Mouse (Mus musculus) liver, postnatal 0 days (tissue): ENCODE data around the gene Ccdc33. TPM values are rescaled to one million over a fixed set of nuclear protein-coding genes. Genes with fewer than 3 reads are reported as not detected.
A peak's percentile ranks its signal among the peaks of the same experiment; 100 is the strongest.

ENCODE experiments used
- ATAC-seq: fragments of 200-750 bp; cut with Nextera tagmentation; 2 replicates; pipeline ENCODE4 v1.8.0; 2017; ENCODE audit warnings: mild to moderate bottlenecking, moderate library complexity
- DNase-seq: peaks from one replicate; pipeline ENCODE4 v3.0.0-alpha.2; 2016
- H3K27ac ChIP-seq: fragments of 300-500 bp; sonication (generic); 2 replicates; pipeline ENCODE4 v1.5.1; 2014; ENCODE audit warnings: antibody characterized with exemption, moderate library complexity, mild to moderate bottlenecking, low read depth
- H3K27me3 ChIP-seq: fragments of 300-500 bp; sonication (generic); 2 replicates; pipeline ENCODE4 v1.6.1; 2014; ENCODE audit warnings: low read length, control low read depth, mixed read lengths; ENCODE audit not compliant: insufficient read depth
- H3K36me3 ChIP-seq: fragments of 300-500 bp; sonication (generic); replicated peaks from 2 replicates; pipeline ENCODE4 v1.6.1; 2014; ENCODE audit warnings: mild to moderate bottlenecking, control low read depth, low read length, moderate library complexity, mixed read lengths; ENCODE audit not compliant: insufficient read depth
- H3K4me1 ChIP-seq: fragments of 300-500 bp; sonication (generic); 2 replicates; pipeline ENCODE4 v1.6.1; 2014; ENCODE audit warnings: antibody characterized with exemption, mild to moderate bottlenecking, control low read depth; ENCODE audit not compliant: insufficient read depth
- H3K4me2 ChIP-seq: fragments of 300-500 bp; sonication (generic); 2 replicates; pipeline ENCODE4 v1.6.1; 2014; ENCODE audit warnings: low read depth, mild to moderate bottlenecking, low read length, moderate library complexity, mixed read lengths
- H3K4me3 ChIP-seq: fragments of 300-500 bp; sonication (generic); 2 replicates; pipeline ENCODE4 v1.5.1; 2014; ENCODE audit warnings: low read depth, low read length
- H3K9ac ChIP-seq: fragments of 300-500 bp; sonication (generic); replicated peaks from 2 replicates; pipeline ENCODE4 v1.6.1; 2014; ENCODE audit warnings: mild to moderate bottlenecking, moderate library complexity
- H3K9me3 ChIP-seq: fragments of 300-500 bp; sonication (generic); 2 replicates; pipeline ENCODE4 v1.6.1; 2016; ENCODE audit warnings: mild to moderate bottlenecking, control low read depth, low read length, mixed read lengths
- CTCF ChIP-seq: sonication (generic); IDR thresholded peaks from 2 replicates; pipeline ENCODE4 v1.5.1; 2016; ENCODE audit warnings: antibody characterized with exemption, low read depth
- EP300 ChIP-seq: IDR thresholded peaks from 2 replicates; pipeline ENCODE4 v1.6.1; 2016; ENCODE audit warnings: antibody characterized with exemption, low read depth, mild to moderate bottlenecking
- whole genome bisulfite sequencing: fragments of 180-500 bp; shearing (Covaris S2); extraction: QIAGEN DNeasy Blood & Tissue Kit; methylation state at CpG from one replicate; pipeline ENCODE4 v1.1.7; 2014; ENCODE audit not compliant: insufficient replicate concordance; 5-methylcytosine and 5-hydroxymethylcytosine counted together
- polyA plus RNA-seq: library from polyadenylated mRNA; unstranded; fragments of >200 nt; fragmentation: Nextera tagmentation; extraction: Ambion mirVana; gene quantifications from 2 replicates; pipeline ENCODE4 v1.2.1, GENCODE M21; 2015

Ccdc33 gene
- polyA plus RNA-seq, 1 experiment from 2014 or later, result not detected

DNA sequence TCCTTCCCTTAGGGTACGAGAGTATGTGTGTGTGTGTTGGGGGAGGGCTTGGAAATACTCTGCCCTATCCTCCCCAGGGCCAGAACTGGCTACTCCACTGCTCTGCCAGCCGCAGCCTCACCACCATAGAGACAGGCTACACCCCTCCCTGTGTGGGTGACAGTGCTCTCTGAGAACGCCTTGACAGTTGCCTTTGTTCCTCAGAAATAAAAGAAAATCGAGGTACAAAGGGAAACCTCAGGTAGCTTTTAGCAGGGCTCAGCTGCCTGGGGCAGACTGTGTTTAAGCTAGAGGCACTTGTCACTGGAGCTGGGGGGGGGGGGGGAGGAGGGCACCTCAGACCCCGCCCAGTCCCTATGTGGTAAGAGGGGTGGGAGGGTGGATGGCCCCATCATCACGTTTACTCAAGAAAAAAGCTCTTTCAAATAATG lies 6.3 kb downstream of the Ccdc33 start:
- ATAC-seq, result peak; percentile 42; the same call in 1 of the 2 replicates
- no peaks in the 10 kb centered on the region for H3K9me3 ChIP-seq
- no peak overlapping the region for H3K4me3 ChIP-seq
- no peak overlapping the region for H3K27ac ChIP-seq
- H3K9ac ChIP-seq, result no peak overlapping the region
- 26% methylated on average over 6 of the region's 6 CpGs for WGBS
- peaks cover 3% of the 10 kb centered on the region for H3K4me1 ChIP-seq
- TF ChIP-seq CTCF, result no peak
- no peak for TF ChIP-seq EP300
- H3K4me2 ChIP-seq, result no peak overlapping the region
- peaks cover 33% of the 10 kb centered on the region for H3K27me3 ChIP-seq
- peak; percentile 43 for DNase-seq
- H3K36me3 ChIP-seq, result no peaks in the 10 kb centered on the region

DNA sequence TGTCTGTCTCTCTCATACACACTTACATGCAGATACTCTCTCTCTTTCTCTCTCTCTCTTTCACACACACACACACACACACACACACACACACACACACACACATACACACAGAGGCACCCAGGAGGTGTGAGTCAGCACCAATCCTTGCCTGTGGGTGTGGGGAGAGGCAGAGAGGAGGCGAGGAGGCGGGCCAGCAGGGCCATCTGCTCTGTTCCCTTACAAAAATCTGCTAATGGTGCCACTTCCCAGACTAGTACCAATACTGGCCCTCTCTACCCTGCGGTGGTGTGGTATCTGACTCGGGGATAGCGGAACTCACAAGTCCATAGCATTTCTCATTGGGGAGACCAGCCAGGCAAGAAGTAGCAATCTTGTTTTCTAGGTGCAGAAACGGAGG lies 7.2 kb downstream of the Ccdc33 start:
- TF ChIP-seq EP300 (no peak), CTCF (no peak)
- Histone ChIP-seq H3K9ac (no peak overlapping the region), H3K36me3 (no peaks in the 10 kb centered on the region), H3K4me3 (no peak overlapping the region), H3K27me3 (peaks cover 33% of the 10 kb centered on the region), H3K4me1 (peaks cover 3% of the 10 kb centered on the region), H3K9me3 (no peaks in the 10 kb centered on the region), H3K27ac (no peak overlapping the region), H3K4me2 (no peak overlapping the region)
- DNase-seq (no peak), ATAC-seq (no peak)
- 59% methylated on average over 6 of the region's 6 CpGs for WGBS

DNA sequence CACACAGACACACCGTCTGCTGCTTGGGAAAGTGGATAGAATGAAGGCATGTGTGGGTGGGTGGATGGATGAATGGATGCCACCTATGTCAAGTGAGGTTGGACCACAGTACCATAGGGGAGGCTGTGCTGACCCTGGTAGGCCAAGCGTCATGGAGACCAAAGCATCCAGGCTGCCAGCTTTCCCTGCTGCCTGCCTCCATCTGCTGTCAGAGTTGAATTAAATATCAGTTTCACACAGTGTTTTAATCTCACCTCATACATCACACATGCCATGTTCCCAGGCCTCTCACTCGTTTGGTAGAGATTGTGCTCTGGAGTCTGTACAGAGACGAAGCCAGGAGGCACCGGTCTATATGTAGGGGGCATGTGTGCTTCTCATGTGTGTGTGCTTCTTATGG lies 7.8 kb downstream of the Ccdc33 start:
- peaks cover 33% of the 10 kb centered on the region for H3K27me3 ChIP-seq
- no peak overlapping the region for H3K9ac ChIP-seq
- no peak overlapping the region for H3K27ac ChIP-seq
- no peak overlapping the region for H3K4me2 ChIP-seq
- WGBS, result 76% methylated on average over 5 of the region's 5 CpGs
- H3K4me1 ChIP-seq, result no peaks in the 10 kb centered on the region; the same call in none of the 2 replicates
- H3K9me3 ChIP-seq, result no peaks in the 10 kb centered on the region
- no peak for ATAC-seq
- no peak for TF ChIP-seq EP300
- TF ChIP-seq CTCF, result no peak
- no peak for DNase-seq
- H3K4me3 ChIP-seq, result no peak overlapping the region
- H3K36me3 ChIP-seq, result no peaks in the 10 kb centered on the region

DNA sequence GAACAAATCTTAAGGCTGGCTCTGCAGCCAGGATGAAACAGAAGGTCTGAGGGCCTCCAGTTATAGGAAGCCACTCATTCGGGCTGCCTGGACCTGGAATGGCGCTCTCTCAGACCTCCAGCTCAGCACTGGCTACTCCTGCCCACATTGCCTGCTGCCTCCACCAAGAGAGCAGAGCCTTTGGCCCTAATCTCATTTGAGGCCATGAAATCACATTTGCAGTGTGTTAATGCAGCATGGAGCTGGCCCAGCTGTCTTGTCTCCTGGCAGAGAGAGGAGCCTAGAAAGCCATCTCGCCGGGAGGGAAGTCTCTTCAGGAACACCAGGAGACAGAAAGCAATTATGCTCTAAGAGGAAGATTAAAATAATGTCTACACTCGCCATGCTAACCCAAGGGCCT lies 11.1 kb downstream of the Ccdc33 start:
- Histone ChIP-seq H3K4me3 (no peak overlapping the region), H3K36me3 (no peaks in the 10 kb centered on the region), H3K9ac (no peak overlapping the region), H3K9me3 (no peaks in the 10 kb centered on the region), H3K4me2 (no peak overlapping the region), H3K27me3 (peaks cover 7% of the 10 kb centered on the region), H3K4me1 (no peaks in the 10 kb centered on the region), H3K27ac (no peak overlapping the region)
- TF ChIP-seq CTCF (no peak), EP300 (no peak)
- no peak for ATAC-seq
- no peak for DNase-seq
- 71% methylated on average over 5 of the region's 5 CpGs for WGBS

DNA sequence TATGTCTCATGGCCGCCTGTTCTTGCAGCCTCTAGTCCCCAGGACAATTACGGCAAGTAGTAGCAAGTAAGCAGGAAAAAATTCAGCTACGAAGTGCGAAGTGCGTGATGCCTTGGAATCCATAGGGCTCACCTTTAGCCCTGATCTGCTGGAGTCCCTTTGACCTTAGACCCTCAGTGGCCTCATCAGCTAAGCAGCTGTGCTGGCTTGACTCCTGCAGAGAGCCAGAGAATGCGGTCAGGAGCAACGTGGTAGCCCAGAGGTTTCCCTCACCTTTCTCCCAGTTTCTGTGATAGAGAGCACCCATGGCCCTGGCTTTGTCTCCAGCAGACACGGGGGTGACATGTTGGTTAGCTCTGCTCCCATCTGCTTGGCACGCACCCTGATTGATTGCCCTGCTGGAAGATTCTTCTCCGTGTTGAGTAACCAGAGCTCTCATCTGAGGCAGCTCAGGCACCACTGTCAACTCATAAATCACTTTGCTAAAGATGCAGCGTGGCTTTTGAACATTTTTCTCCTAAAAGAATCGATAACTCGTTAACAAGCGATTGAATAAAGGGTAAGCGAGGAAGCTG lies 12.9 kb downstream of the Ccdc33 start:
- Histone ChIP-seq H3K9ac (no peak overlapping the region), H3K36me3 (no peaks in the 10 kb centered on the region), H3K4me3 (no peak overlapping the region), H3K4me1 (no peaks in the 10 kb centered on the region), H3K27me3 (0 out of 2 replicates have a peak, but pooled peaks cover 3% of the 10 kb centered on the region), H3K9me3 (no peaks in the 10 kb centered on the region), H3K27ac (no peak overlapping the region), H3K4me2 (no peak overlapping the region)
- TF ChIP-seq CTCF, result no peak
- TF ChIP-seq EP300, result no peak
- DNase-seq (no peak), ATAC-seq (peak; percentile 55; the same call in 1 of the 2 replicates)
- 58% methylated on average over 15 of the region's 15 CpGs for WGBS

DNA sequence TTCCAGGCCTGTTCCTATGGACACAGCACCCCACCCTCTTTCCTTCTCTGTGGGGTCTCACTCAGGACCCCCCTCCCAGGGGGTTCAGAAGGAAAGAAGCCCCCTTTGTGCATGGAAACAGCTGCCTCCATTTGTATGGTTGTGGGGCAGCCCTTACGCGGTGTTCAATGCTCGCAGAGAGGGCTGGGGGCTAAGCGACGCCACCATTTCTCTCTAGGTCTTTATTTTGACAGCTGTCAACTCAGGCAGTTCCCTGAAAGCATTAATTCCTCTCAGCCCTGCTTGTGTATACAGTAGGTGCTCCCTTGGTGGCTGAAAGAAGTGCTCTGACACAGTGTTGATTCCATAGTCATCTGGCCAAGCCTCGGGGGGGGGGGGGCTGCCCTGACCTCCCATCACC lies 15.0 kb downstream of the Ccdc33 start:
- Histone ChIP-seq H3K27me3 (0 out of 2 replicates have a peak, but pooled peaks cover 3% of the 10 kb centered on the region), H3K4me2 (no peak overlapping the region), H3K9me3 (no peaks in the 10 kb centered on the region), H3K4me3 (no peak overlapping the region), H3K9ac (no peak overlapping the region), H3K36me3 (no peaks in the 10 kb centered on the region), H3K4me1 (no peaks in the 10 kb centered on the region), H3K27ac (no peak overlapping the region)
- 81% methylated on average over 6 of the region's 6 CpGs for WGBS
- DNase-seq (no peak), ATAC-seq (no peak)
- TF ChIP-seq CTCF, result no peak
- TF ChIP-seq EP300, result no peak
